Mouse (Mus musculus) kidney, postnatal 36 days (tissue): ENCODE measurements at regions not wholly inside any gene's neighbourhood (a gene's known extent, or its start where the extent isn't known, plus 50 kb on each side); places are given as distances from the start of the nearest gene placed in this dataset.

Source experiments
- DNase-seq, 2 experiments: peaks; one replicate each; pipeline ENCODE4 v3.0.0; 2021 to 2022; ENCODE audit warnings: mixed read lengths in 2 of 2

GRCm38 (mm10) chr9:77845664-77846290 is 71.4 kb upstream of the Elovl5 start:
- no peak for DNase-seq

- no peak for DNase-seq
Measured at GRCm38 (mm10) chr9:77848580-77848979, 68.6 kb upstream of the Elovl5 start.

GRCm38 (mm10) chr9:77849343-77849742 is 67.8 kb upstream of the Elovl5 start:
- no peak for DNase-seq

GRCm38 (mm10) chr9:77851336-77851735 is 65.8 kb upstream of the Elovl5 start:
- no peak for DNase-seq

- peak in 1 of 2 experiments; percentile 4 for DNase-seq
Measured at GRCm38 (mm10) chr9:77857091-77858058, 59.8 kb upstream of the Elovl5 start.

GRCm38 (mm10) chr9:77858127-77858794 is 58.9 kb upstream of the Elovl5 start:
- DNase-seq: no peak
